Mouse (Mus musculus) lung, postnatal 4 days (tissue): Measurements from ENCODE around the gene Dnah9.
A peak's percentile ranks its signal among the peaks of the same experiment; 100 is the strongest.

Experiments used
- DNase-seq, 2 experiments: peaks; one replicate each; pipeline ENCODE4 v3.0.0; 2021

The Dnah9 gene

GRCm38 (mm10) chr11:66167801-66168651 is at the start of gene Dnah9:
TSS of gene Dnah9 (minus strand) at chr11:66168551.
- DNase-seq, result peak; percentile 78 to 83

- peak; percentile 75 to 85 for DNase-seq
Measured at GRCm38 (mm10) chr11:66188627-66189287, 20.4 kb upstream of the Dnah9 start.

- DNase-seq, result no peak
Measured at GRCm38 (mm10) chr11:66188146-66188545, 19.8 kb upstream of the Dnah9 start.

- DNase-seq, result no peak
Measured at GRCm38 (mm10) chr11:66177781-66178180, 9.4 kb upstream of the Dnah9 start.

- no peak for DNase-seq
Measured at GRCm38 (mm10) chr11:66164022-66164421, 4.3 kb downstream of the Dnah9 start.

- DNase-seq, result no peak
Measured at GRCm38 (mm10) chr11:66140631-66141252, 27.6 kb downstream of the Dnah9 start.

GRCm38 (mm10) chr11:66134826-66135225 is 33.5 kb downstream of the Dnah9 start:
- DNase-seq, result no peak

- DNase-seq, result no peak
Measured at GRCm38 (mm10) chr11:66126150-66126549, 42.2 kb downstream of the Dnah9 start.

GRCm38 (mm10) chr11:66124496-66124895 is 43.9 kb downstream of the Dnah9 start:
- peak; percentile 18 to 56 for DNase-seq

- DNase-seq, result peak; percentile 44 to 57
Measured at GRCm38 (mm10) chr11:66122017-66122416, 46.3 kb downstream of the Dnah9 start.

- DNase-seq, result no peak
Measured at GRCm38 (mm10) chr11:66083663-66084254, 84.6 kb downstream of the Dnah9 start.

- DNase-seq, result no peak
Measured at GRCm38 (mm10) chr11:66072921-66073320, 95.4 kb downstream of the Dnah9 start.

- DNase-seq, result no peak
Measured at GRCm38 (mm10) chr11:66058956-66059355, 109.4 kb downstream of the Dnah9 start.

- no peak for DNase-seq
Measured at GRCm38 (mm10) chr11:66051294-66051693, 117.1 kb downstream of the Dnah9 start.

- no peak for DNase-seq
Measured at GRCm38 (mm10) chr11:66049146-66049545, 119.2 kb downstream of the Dnah9 start.

- DNase-seq, result no peak
Measured at GRCm38 (mm10) chr11:66046594-66047193, 121.7 kb downstream of the Dnah9 start.

- DNase-seq, result no peak
Measured at GRCm38 (mm10) chr11:66043635-66044034, 124.7 kb downstream of the Dnah9 start.

GRCm38 (mm10) chr11:66042531-66042930 is 125.8 kb downstream of the Dnah9 start:
- DNase-seq, result no peak

GRCm38 (mm10) chr11:66025728-66026127 is 142.6 kb downstream of the Dnah9 start:
- DNase-seq, result no peak

- DNase-seq, result no peak
Measured at GRCm38 (mm10) chr11:65975871-65976270, 192.5 kb downstream of the Dnah9 start.

- no peak for DNase-seq
Measured at GRCm38 (mm10) chr11:65930796-65931195, 237.6 kb downstream of the Dnah9 start.

- DNase-seq, result no peak
Measured at GRCm38 (mm10) chr11:65930359-65930758, 238.0 kb downstream of the Dnah9 start.

GRCm38 (mm10) chr11:65927962-65928361 is 240.4 kb downstream of the Dnah9 start:
- DNase-seq, result no peak
